Mouse (Mus musculus): ENCODE measurements around the gene Tln2. TPM values are rescaled to one million over a fixed set of nuclear protein-coding genes. Genes with fewer than 3 reads are reported as not detected.

Gene Tln2
- polyA plus RNA-seq, 2 experiments = 17.5 to 39.2 TPM

- Histone ChIP-seq H3K9ac (ENCODE audit: low read depth, low read length, severe bottlenecking) (no peak overlapping the region), H3K36me3 (ENCODE audit: control insufficient read depth, insufficient read depth, low read length) (peaks cover 26% of the 10 kb centered on the region; the same call in 1 of the 2 replicates), H3K4me3 (replicated peaks; ENCODE audit: low read length) (no peak overlapping the region), H3K27me3 (ENCODE audit: control insufficient read depth, insufficient read depth, low read length) (no peaks in the 10 kb centered on the region), H3K27ac (replicated peaks; ENCODE audit: low read depth, low read length) (no peak overlapping the region), H3K9me3 (ENCODE audit: control insufficient read depth, low read length) (no peaks in the 10 kb centered on the region), H3K4me1 (ENCODE audit: control insufficient read depth, insufficient read depth, low read length) (peaks cover 6% of the 10 kb centered on the region), H3K4me2 (replicated peaks; ENCODE audit: low read depth, low read length, severe bottlenecking) (no peak overlapping the region)
- DNase-seq (ENCODE audit: low spot score) (no peak), ATAC-seq (ENCODE audit: low FRiP score, low read depth) (no peak)
- no peak for TF ChIP-seq POLR2A (IDR thresholded peaks at IDR 0.05; ENCODE audit: borderline replicate concordance, extremely low read depth, insufficient read depth, insufficient read length)
- WGBS = 62% methylated on average over 3 of the region's 3 CpGs
Measured at GRCm38 (mm10) chr9:67220388-67220787, 339.1 kb downstream of the Tln2 start.

DNA sequence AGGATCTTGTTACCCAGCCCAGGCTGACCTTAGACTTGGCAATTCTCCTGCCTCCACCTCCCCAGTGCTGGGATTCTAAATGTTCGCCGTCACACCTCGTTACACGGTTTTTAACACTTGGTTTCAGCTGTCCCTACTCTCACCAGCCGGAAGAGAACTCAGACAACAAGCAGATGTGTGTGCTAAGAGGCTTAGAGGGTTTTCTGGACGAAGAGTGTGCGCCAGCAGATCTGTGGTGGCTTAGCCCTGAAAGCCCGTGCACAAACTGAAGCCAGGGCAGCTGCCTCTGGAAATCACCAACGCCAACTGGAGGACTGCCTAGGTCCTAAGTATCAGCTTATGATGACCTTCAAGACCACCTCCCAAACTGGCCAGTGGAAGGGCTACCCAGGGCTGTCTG is 341.5 kb downstream of the Tln2 start:
- Histone ChIP-seq H3K4me3 (replicated peaks; ENCODE audit: low read length) (no peak overlapping the region), H3K27ac (replicated peaks; ENCODE audit: low read depth, low read length) (no peak overlapping the region), H3K9me3 (ENCODE audit: control insufficient read depth, low read length) (no peaks in the 10 kb centered on the region), H3K27me3 (ENCODE audit: control insufficient read depth, insufficient read depth, low read length) (no peaks in the 10 kb centered on the region), H3K36me3 (ENCODE audit: control insufficient read depth, insufficient read depth, low read length) (peaks cover 20% of the 10 kb centered on the region; the same call in 1 of the 2 replicates), H3K4me2 (replicated peaks; ENCODE audit: low read depth, low read length, severe bottlenecking) (no peak overlapping the region), H3K9ac (ENCODE audit: low read depth, low read length, severe bottlenecking) (no peak overlapping the region), H3K4me1 (ENCODE audit: control insufficient read depth, insufficient read depth, low read length) (peaks cover 13% of the 10 kb centered on the region)
- no peak for ATAC-seq (ENCODE audit: low FRiP score, low read depth)
- no peak for TF ChIP-seq POLR2A (IDR thresholded peaks at IDR 0.05; ENCODE audit: borderline replicate concordance, extremely low read depth, insufficient read depth, insufficient read length)
- 56% methylated on average over 9 of the region's 9 CpGs for WGBS
- peak; percentile 44 for DNase-seq (ENCODE audit: low spot score)

DNA sequence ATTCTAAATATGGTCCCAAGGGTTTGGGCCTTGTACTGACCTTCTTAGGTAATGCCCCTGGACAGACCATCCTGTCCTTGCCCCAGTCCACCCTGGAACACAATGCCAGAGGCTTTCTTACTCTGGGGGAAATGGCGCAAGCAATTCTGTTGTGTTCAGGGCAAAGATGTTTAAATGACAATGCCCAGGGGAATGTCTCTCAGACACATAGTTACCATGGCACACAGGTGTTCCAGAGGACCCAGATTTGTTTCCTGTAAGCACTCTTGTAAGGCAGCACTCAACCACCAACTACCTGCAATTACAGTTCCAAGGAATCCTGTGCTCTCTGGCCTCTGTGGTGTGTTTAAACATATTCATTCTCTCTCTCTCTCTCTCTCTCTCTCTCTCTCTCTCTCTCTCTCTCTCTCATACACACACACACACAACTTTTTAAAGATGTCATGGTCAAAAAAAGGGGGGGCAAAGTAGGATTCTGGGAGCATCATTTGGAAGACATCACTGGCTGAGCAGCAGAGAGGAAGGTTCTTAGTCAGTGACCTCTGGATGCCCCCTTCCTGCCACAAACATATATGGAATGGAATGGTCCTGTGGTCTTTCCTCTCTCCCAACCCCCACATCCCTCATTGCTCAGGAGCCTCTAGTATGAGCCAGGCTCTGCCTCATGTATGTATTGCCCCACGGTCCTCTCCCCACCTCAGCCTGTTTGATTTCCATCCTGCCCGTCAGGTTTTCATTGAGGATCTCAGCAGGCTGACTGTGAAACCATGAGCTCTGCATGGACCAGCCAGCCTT is 345.1 kb downstream of the Tln2 start:
- ATAC-seq (ENCODE audit: low FRiP score, low read depth) (no peak), DNase-seq (ENCODE audit: low spot score) (no peak)
- Histone ChIP-seq H3K4me3 (replicated peaks; ENCODE audit: low read length) (no peak overlapping the region), H3K4me1 (ENCODE audit: control insufficient read depth, insufficient read depth, low read length) (peaks cover 13% of the 10 kb centered on the region), H3K27me3 (ENCODE audit: control insufficient read depth, insufficient read depth, low read length) (no peaks in the 10 kb centered on the region), H3K9me3 (ENCODE audit: control insufficient read depth, low read length) (no peaks in the 10 kb centered on the region), H3K36me3 (ENCODE audit: control insufficient read depth, insufficient read depth, low read length) (no peaks in the 10 kb centered on the region; the same call in 1 of the 2 replicates), H3K27ac (replicated peaks; ENCODE audit: low read depth, low read length) (no peak overlapping the region), H3K9ac (ENCODE audit: low read depth, low read length, severe bottlenecking) (no peak overlapping the region), H3K4me2 (replicated peaks; ENCODE audit: low read depth, low read length, severe bottlenecking) (no peak overlapping the region)
- WGBS = 65% methylated on average over 3 of the region's 3 CpGs
- TF ChIP-seq POLR2A (IDR thresholded peaks at IDR 0.05; ENCODE audit: borderline replicate concordance, extremely low read depth, insufficient read depth, insufficient read length) = no peak

DNA sequence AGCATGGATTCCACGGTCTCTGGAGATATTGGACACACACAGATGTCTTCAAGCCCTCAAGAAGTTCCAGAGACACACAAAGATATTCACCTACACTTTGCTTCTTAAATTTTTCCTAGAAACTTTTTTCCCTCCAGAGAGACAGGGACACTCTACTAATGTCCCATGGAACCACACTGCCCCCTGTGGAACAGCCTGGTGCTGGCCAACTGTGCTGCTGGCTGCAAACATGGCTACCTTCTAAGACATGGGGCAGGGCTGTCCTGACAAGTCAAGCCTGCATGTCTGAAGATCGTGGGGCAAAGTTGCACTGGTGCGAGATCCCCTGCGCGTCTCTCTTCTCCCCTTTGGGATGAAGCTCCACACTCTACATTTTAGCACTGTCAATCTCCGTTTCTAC is 346.2 kb downstream of the Tln2 start:
- TF ChIP-seq POLR2A (IDR thresholded peaks at IDR 0.05; ENCODE audit: borderline replicate concordance, extremely low read depth, insufficient read depth, insufficient read length) = no peak
- Histone ChIP-seq H3K9me3 (ENCODE audit: control insufficient read depth, low read length) (no peaks in the 10 kb centered on the region), H3K36me3 (ENCODE audit: control insufficient read depth, insufficient read depth, low read length) (no peaks in the 10 kb centered on the region), H3K27me3 (ENCODE audit: control insufficient read depth, insufficient read depth, low read length) (no peaks in the 10 kb centered on the region), H3K4me3 (replicated peaks; ENCODE audit: low read length) (no peak overlapping the region), H3K4me1 (ENCODE audit: control insufficient read depth, insufficient read depth, low read length) (peaks cover 16% of the 10 kb centered on the region), H3K4me2 (replicated peaks; ENCODE audit: low read depth, low read length, severe bottlenecking) (no peak overlapping the region; the same call in 1 of the 2 replicates), H3K27ac (replicated peaks; ENCODE audit: low read depth, low read length) (no peak overlapping the region), H3K9ac (ENCODE audit: low read depth, low read length, severe bottlenecking) (no peak overlapping the region)
- 49% methylated on average over 6 of the region's 6 CpGs for WGBS
- ATAC-seq (ENCODE audit: low FRiP score, low read depth) = peak; percentile 70; the same call in 1 of the 2 replicates
- peak; percentile 87 for DNase-seq (ENCODE audit: low spot score)

- ATAC-seq (ENCODE audit: low FRiP score, low read depth) = no peak
- DNase-seq (ENCODE audit: low spot score) = no peak
- no peak overlapping the region for H3K9ac ChIP-seq (ENCODE audit: low read depth, low read length, severe bottlenecking)
- no peak overlapping the region for H3K4me2 ChIP-seq (replicated peaks; ENCODE audit: low read depth, low read length, severe bottlenecking)
- H3K27me3 ChIP-seq (ENCODE audit: control insufficient read depth, insufficient read depth, low read length) = no peaks in the 10 kb centered on the region
- no peak overlapping the region for H3K4me3 ChIP-seq (replicated peaks; ENCODE audit: low read length)
- H3K36me3 ChIP-seq (ENCODE audit: control insufficient read depth, insufficient read depth, low read length) = no peaks in the 10 kb centered on the region
- no peaks in the 10 kb centered on the region for H3K9me3 ChIP-seq (ENCODE audit: control insufficient read depth, low read length)
- 81% methylated on average over 4 of the region's 4 CpGs for WGBS
- H3K4me1 ChIP-seq (ENCODE audit: control insufficient read depth, insufficient read depth, low read length) = peaks cover 18% of the 10 kb centered on the region
- no peak for TF ChIP-seq POLR2A (IDR thresholded peaks at IDR 0.05; ENCODE audit: borderline replicate concordance, extremely low read depth, insufficient read depth, insufficient read length)
- H3K27ac ChIP-seq (replicated peaks; ENCODE audit: low read depth, low read length) = no peak overlapping the region
Measured at GRCm38 (mm10) chr9:67211220-67211619, 348.3 kb downstream of the Tln2 start.
